Mouse (Mus musculus): ENCODE results near the gene Grip1.

Grip1 gene

GRCm38 (mm10) chr10:119957260-119957955 is 503.8 kb downstream of the Grip1 start:
- no peak for DNase-seq (ENCODE audit: low spot score)

- no peak for DNase-seq (ENCODE audit: low spot score)
These were observed 507.3 kb downstream of the Grip1 start for GRCm38 (mm10) chr10:119960915-119961314.

GRCm38 (mm10) chr10:119966321-119966720 is 512.7 kb downstream of the Grip1 start:
- DNase-seq (ENCODE audit: low spot score), result no peak

GRCm38 (mm10) chr10:119979396-119979795 is 525.8 kb downstream of the Grip1 start:
- DNase-seq (ENCODE audit: low spot score), result no peak

GRCm38 (mm10) chr10:119980032-119980431 is 526.4 kb downstream of the Grip1 start:
- DNase-seq (ENCODE audit: low spot score), result no peak

- DNase-seq (ENCODE audit: low spot score), result no peak
These were observed 530.7 kb downstream of the Grip1 start for GRCm38 (mm10) chr10:119984299-119984698.

GRCm38 (mm10) chr10:119998475-119998874 is 544.8 kb downstream of the Grip1 start:
- DNase-seq (ENCODE audit: low spot score), result no peak

GRCm38 (mm10) chr10:120002149-120002548 is 548.5 kb downstream of the Grip1 start:
- no peak for DNase-seq (ENCODE audit: low spot score)

- no peak for DNase-seq (ENCODE audit: low spot score)
These were observed 550.5 kb downstream of the Grip1 start for GRCm38 (mm10) chr10:120004096-120004495.

- no peak for DNase-seq (ENCODE audit: low spot score)
These were observed 552.0 kb downstream of the Grip1 start for GRCm38 (mm10) chr10:120005581-120005980.

- DNase-seq (ENCODE audit: low spot score), result no peak
These were observed 558.7 kb downstream of the Grip1 start for GRCm38 (mm10) chr10:120012331-120012730.

GRCm38 (mm10) chr10:120015117-120015516 is 561.5 kb downstream of the Grip1 start:
- DNase-seq (ENCODE audit: low spot score), result no peak

GRCm38 (mm10) chr10:120026437-120026836 is 572.8 kb downstream of the Grip1 start:
- DNase-seq (ENCODE audit: low spot score), result no peak

GRCm38 (mm10) chr10:120030901-120031300 is 577.3 kb downstream of the Grip1 start:
- DNase-seq (ENCODE audit: low spot score), result no peak

GRCm38 (mm10) chr10:120031316-120031715 is 577.7 kb downstream of the Grip1 start:
- no peak for DNase-seq (ENCODE audit: low spot score)

- DNase-seq (ENCODE audit: low spot score), result no peak
These were observed 580.2 kb downstream of the Grip1 start for GRCm38 (mm10) chr10:120033866-120034265.

- no peak for DNase-seq (ENCODE audit: low spot score)
These were observed 581.6 kb downstream of the Grip1 start for GRCm38 (mm10) chr10:120035211-120035733.

- DNase-seq (ENCODE audit: low spot score), result no peak
These were observed 582.2 kb downstream of the Grip1 start for GRCm38 (mm10) chr10:120035824-120036223.

GRCm38 (mm10) chr10:120038194-120038593 is 584.6 kb downstream of the Grip1 start:
- no peak for DNase-seq (ENCODE audit: low spot score)

- DNase-seq (ENCODE audit: low spot score), result no peak
These were observed 590.6 kb downstream of the Grip1 start for GRCm38 (mm10) chr10:120044237-120044636.

- no peak for DNase-seq (ENCODE audit: low spot score)
These were observed 591.1 kb downstream of the Grip1 start for GRCm38 (mm10) chr10:120044714-120045234.

- DNase-seq (ENCODE audit: low spot score), result no peak
These were observed 607.1 kb downstream of the Grip1 start for GRCm38 (mm10) chr10:120060579-120061237.

Measured in T-cell, adult 2 months (primary cell).